24 mouse cellular contexts compared by ENCODE assay signal in genomic region chr11:60335771-60336170, GRCm38 (mm10). TPM values are rescaled to one million over a fixed set of nuclear protein-coding genes. Genes with fewer than 3 reads are reported as not detected.
A peak's percentile ranks its signal among the peaks of the same experiment; 100 is the strongest.
DNase-seq lines count a peak whose midpoint lies in the region; ATAC-seq and TF ChIP-seq lines count a peak whose summit lies in the region.
"Had no signal": no experiment of that assay in that cellular context is flagged by ENCODE, and none has a peak within 500 bp of the region (broad histone marks: within the 10 kb centered on the region; RNA-seq: fewer than 3 reads in every experiment).

No protein-coding gene starts in this region.

- no peak overlapping the region for H3K4me3 ChIP-seq in gastrocnemius, adult 2 months
- H3K4me3 ChIP-seq in lung, embryonic 15.5 days = no peak overlapping the region
- H3K4me3 ChIP-seq in cerebellum, adult 2 months (replicated peaks; ENCODE audit: insufficient read depth, low read depth, low read length) = no peak overlapping the region
- H3K4me3 ChIP-seq: embryonic facial prominence, embryonic 10.5 days; heart, embryonic 10.5 days; liver, embryonic 13.5 days; midbrain, embryonic 12.5 days had no signal

- ATAC-seq in lung, embryonic 15.5 days (ENCODE audit: borderline replicate concordance, extremely low read depth, low FRiP score, low TSS enrichment) = no peak
- ATAC-seq: activated CD4-positive, CD25-positive, alpha-beta regulatory T cell, adult 4 months; CD4-positive, CD25-positive, alpha-beta regulatory T cell, adult 4 months; forebrain, embryonic 16.5 days; inflammation-experienced regulatory T-cells, adult 6 months had no signal

- peak overlapping the region; percentile 61 for H3K27ac ChIP-seq in gastrocnemius, adult 2 months
- H3K27ac ChIP-seq in lung, embryonic 15.5 days = 0 out of 2 replicates have a peak overlapping the region, but pooled peaks have one; percentile 45
- no peak overlapping the region for H3K27ac ChIP-seq in cerebellum, adult 2 months (ENCODE audit: insufficient read depth, low read length)
- H3K27ac ChIP-seq: embryonic facial prominence, embryonic 10.5 days; heart, embryonic 10.5 days; hindbrain, embryonic 14.5 days; liver, embryonic 13.5 days; midbrain, embryonic 12.5 days had no signal

- no peak for TF ChIP-seq CTCF in gastrocnemius, adult 2 months (IDR thresholded peaks at IDR 0.05)
- TF ChIP-seq CTCF in cerebellum, adult 2 months (IDR thresholded peaks at IDR 0.05; ENCODE audit: borderline replicate concordance, insufficient read depth, low read depth, low read length) = no peak

- no peak overlapping the region for H3K9ac ChIP-seq in lung, embryonic 15.5 days
- H3K9ac ChIP-seq: hindbrain, embryonic 14.5 days; liver, embryonic 13.5 days; lung, embryonic 14.5 days; midbrain, embryonic 12.5 days had no signal

- no peaks in the 10 kb centered on the region for H3K9me3 ChIP-seq in lung, embryonic 15.5 days
- H3K9me3 ChIP-seq: embryonic facial prominence, embryonic 10.5 days; heart, embryonic 10.5 days; liver, embryonic 13.5 days; midbrain, embryonic 12.5 days had no signal

- no peak for TF ChIP-seq POLR2A in cerebellum, adult 2 months (IDR thresholded peaks at IDR 0.05; ENCODE audit: borderline replicate concordance, insufficient read depth, low read length)

- H3K4me1 ChIP-seq in lung, embryonic 15.5 days = peaks cover 11% of the 10 kb centered on the region; the same call in 1 of the 2 replicates
- peaks cover 12% of the 10 kb centered on the region for H3K4me1 ChIP-seq in cerebellum, adult 2 months (ENCODE audit: control insufficient read depth, insufficient read depth, low read length)
- H3K4me1 ChIP-seq: heart, embryonic 10.5 days; midbrain, embryonic 12.5 days had no signal

- no peaks in the 10 kb centered on the region for H3K27me3 ChIP-seq in lung, embryonic 15.5 days
- H3K27me3 ChIP-seq in cerebellum, adult 2 months (ENCODE audit: control insufficient read depth, insufficient read depth, low read length) = no peaks in the 10 kb centered on the region
- H3K27me3 ChIP-seq: liver, embryonic 13.5 days; midbrain, embryonic 12.5 days had no signal

- WGBS in lung, embryonic 15.5 days = 53% methylated on average over 2 of the region's 2 CpGs
- WGBS in cerebellum, adult 2 months = 71% methylated on average over 2 of the region's 2 CpGs

- intact Hi-C loops in gastrocnemius, adult 2 months (cut with DNase I) = no loop called here

- no peak for DNase-seq in gastrocnemius, adult 2 months
- DNase-seq in gastrocnemius, postnatal 4 days (ENCODE audit: low spot score in 2 of 2) = no peak
- DNase-seq in lung, adult 18-20 months = no peak
- DNase-seq in 3T3-L1 (ENCODE audit: low read depth, low spot score) = peak; percentile 39
- DNase-seq in brain, adult 2 months (ENCODE audit: low read depth, low spot score) = peak; percentile 65
- DNase-seq in cerebellum, adult 2 months = no peak
- DNase-seq in adrenal gland, postnatal 14 days = no peak
- DNase-seq: adrenal gland, adult 8-10 months; cerebellum, adult 9-11 months; gastrocnemius, postnatal 36 days; heart, postnatal 4 days; kidney, adult 2 months; liver, embryonic 13.5 days; lung, embryonic 14.5 days had no signal

- H3K4me2 ChIP-seq in lung, embryonic 15.5 days = no peak overlapping the region
- H3K4me2 ChIP-seq: hindbrain, embryonic 14.5 days; liver, embryonic 13.5 days; lung, embryonic 14.5 days; midbrain, embryonic 12.5 days had no signal

- no peaks in the 10 kb centered on the region for H3K36me3 ChIP-seq in lung, embryonic 15.5 days
- H3K36me3 ChIP-seq: embryonic facial prominence, embryonic 10.5 days; heart, embryonic 10.5 days; liver, embryonic 13.5 days; midbrain, embryonic 12.5 days had no signal

RNA-seq across cellular contexts. Expression of gene Tom1l2, which starts 16.9 kb away (rescaled TPM):
- total RNA-seq in gastrocnemius, adult 2 months (2021) = 10 to 100 TPM; 63.7 to 63.9 TPM
- total RNA-seq in gastrocnemius, postnatal 4 days (2021) = 10 to 100 TPM; 37.4 to 45.6 TPM
- 23.3 and 26.1 TPM in 2 replicates for polyA plus RNA-seq in lung, embryonic 15.5 days (2015; fragmentation: Nextera tagmentation; extraction: Ambion mirVana)
- 176 and 180 TPM in 2 replicates for polyA plus RNA-seq in cerebellum, adult 2 months (2012; rRNA removed)
- 55.9 and 65.0 TPM in 2 replicates for total RNA-seq in adrenal gland, postnatal 14 days (2021)

RNA-seq across cellular contexts. Expression of gene Drc3, which starts 17.4 kb away (rescaled TPM):
- total RNA-seq in gastrocnemius, adult 2 months (2021) = 1 to 10 TPM in 1 of 2 experiments, under 1 TPM in 1; 0.87 to 1.0 TPM
- total RNA-seq in gastrocnemius, postnatal 4 days (2021) = 1 to 10 TPM; 1.0 to 1.8 TPM
- 5.8 and 6.1 TPM in 2 replicates for polyA plus RNA-seq in lung, embryonic 15.5 days (2015; fragmentation: Nextera tagmentation; extraction: Ambion mirVana)
- polyA plus RNA-seq in cerebellum, adult 2 months (2012; rRNA removed) = 7.1 and 8.0 TPM in 2 replicates
- total RNA-seq in adrenal gland, postnatal 14 days (2021) = 1.6 TPM in 2 replicates
- total RNA-seq: monocyte, adult 5-6 weeks had no signal

Comparison
In these comparisons a context has a peak if more than half of its experiments do, and no peak if none do; other contexts are left out.
1. DNase-seq: peak in 3T3-L1 (single experiment) and brain, adult 2 months (single experiment); none in gastrocnemius, adult 2 months (single experiment), gastrocnemius, postnatal 4 days (0 of 2), lung, adult 18-20 months (0 of 2), cerebellum, adult 2 months (0 of 2) and adrenal gland, postnatal 14 days (single experiment).